Mouse (Mus musculus) brain, adult 10 weeks (tissue): ENCODE measurements around the gene Tpd52l1. TPM values are rescaled to one million over a fixed set of nuclear protein-coding genes. Genes with fewer than 3 reads are reported as not detected.

Source experiments
- polyA plus RNA-seq: library from polyadenylated mRNA; stranded (reverse); fragments of 350-450 nt; fragmentation: Illumina TruSeq; extraction: RNeasy Lipid Tissue Mini Kit (QIAGEN cat#74804); gene quantifications from one replicate; pipeline ENCODE4 v1.2.3, GENCODE M21; 2015; ENCODE audit warnings: low read depth, low replicate concordance

Gene Tpd52l1
- polyA plus RNA-seq = 60.0 TPM

DNA sequence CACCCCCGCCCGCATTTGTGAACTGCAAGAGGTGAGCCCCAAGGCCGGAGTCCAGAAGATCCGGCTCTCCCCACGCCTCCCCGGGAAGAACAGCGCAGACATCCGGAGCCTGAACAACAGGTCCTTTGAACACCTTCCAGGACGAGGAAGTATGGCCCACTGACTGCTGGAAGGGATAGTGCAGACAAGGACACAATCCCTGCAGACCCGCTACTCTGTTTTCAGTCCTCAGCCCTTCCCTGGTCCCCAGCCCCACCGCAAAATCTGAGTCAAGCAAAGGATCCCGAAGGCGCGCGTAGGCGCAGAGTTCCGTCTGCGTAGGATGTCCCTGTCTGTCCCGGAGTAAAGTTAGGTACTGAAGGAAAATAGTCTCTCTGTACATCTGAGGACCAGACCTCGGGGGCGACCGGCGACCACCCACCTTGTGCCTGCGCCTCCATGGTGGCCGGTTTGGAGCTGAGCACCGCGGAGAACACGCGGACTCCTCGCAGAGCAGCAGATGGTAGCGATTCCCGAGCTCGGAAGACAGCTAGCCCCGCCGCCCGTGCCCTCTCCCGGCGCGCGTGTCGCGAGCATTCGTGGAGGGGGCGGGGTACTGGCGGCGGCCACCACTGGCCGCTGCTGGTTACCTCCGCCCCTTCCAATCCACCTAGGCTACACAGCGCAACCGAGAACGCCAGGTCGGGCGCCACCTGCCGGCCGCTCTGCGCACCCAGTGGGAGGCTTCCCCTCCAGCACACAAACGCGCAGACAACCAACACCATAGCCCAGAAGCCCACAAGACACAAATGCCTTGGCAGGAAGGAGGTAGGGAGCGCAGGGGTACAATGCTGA is at the start of gene Tpd52l1:
Gene Tpd52l1, minus strand, starts transcription at position 668 of the 834 bp plus-strand sequence.

DNA sequence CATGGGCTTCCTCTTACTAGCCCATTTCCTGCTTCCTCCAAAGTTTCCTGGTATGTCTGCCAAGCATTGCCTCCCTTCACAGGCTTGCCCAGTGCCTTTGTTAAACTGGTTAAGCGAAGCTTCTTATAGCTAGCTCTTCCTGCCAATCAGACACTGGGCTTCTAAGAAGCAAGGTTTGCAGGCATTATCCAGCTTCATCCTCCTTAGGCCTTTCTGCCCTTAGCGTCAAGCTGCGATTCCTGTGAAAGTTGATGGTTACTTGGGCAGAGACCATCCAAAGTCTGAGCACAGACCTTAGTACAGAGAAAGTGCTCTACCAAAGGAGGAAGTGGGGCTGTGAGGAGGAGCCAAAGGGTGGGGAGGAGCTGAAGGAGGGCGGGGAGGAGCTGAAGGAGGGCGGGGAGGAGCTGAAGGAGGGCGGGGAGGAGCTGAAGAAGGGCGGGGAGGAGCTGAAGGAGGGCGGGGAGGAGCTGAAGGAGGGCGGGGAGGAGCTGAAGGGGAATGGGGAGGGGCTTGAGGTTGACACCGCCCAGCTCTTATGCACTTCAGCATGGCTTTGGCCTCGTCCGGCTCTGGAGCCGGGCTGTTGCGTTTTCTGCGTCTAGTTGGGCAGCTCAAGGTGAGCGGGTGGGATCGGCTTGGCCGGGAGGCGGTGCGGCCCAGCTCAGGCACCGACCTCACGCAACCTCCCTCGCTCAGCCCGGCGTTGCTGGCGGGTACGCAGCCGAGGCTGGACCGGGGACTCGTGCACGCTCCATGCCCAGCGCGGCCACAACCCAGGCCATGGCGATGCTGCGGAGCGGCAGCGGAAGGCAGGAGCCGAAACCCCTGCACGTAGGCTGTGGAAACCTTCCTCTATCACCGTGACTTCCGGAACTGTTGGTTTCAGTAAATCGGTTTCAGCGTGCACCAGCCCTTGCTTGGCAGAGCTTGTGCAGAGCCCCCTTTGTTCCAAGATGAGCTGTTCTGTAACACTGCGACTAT is 132.6 kb downstream of the Tpd52l1 start, which contains the start of gene Hddc2:
Gene Hddc2, plus strand, starts transcription at position 519 of the 984 bp plus-strand sequence.

Other genes with a start within 250 kb of the Tpd52l1 start
- 42.4 TPM for gene Hddc2, start 132.6 kb downstream of the Tpd52l1 start, polyA plus RNA-seq
- gene Rnf217, start 163.2 kb upstream of the Tpd52l1 start, polyA plus RNA-seq = 5.6 TPM